Mouse (Mus musculus): ENCODE data around the gene Smpd2. TPM values are rescaled to one million over a fixed set of nuclear protein-coding genes. Genes with fewer than 3 reads are reported as not detected.

Smpd2 gene
- total RNA-seq, 2 experiments from 2014 or later: 23.6 to 29.0 TPM

- DNase-seq: no peak
Measured at GRCm38 (mm10) chr10:41451656-41452055, 38.5 kb downstream of the Smpd2 start.

GRCm38 (mm10) chr10:41450780-41451522 is 39.2 kb downstream of the Smpd2 start:
- no peak for DNase-seq

- DNase-seq: peak; percentile 97
Measured at GRCm38 (mm10) chr10:41450137-41450670, 40.0 kb downstream of the Smpd2 start, which contains the start of gene Zbtb24. TSS of gene Zbtb24 (plus strand) at chr10:41450383.

GRCm38 (mm10) chr10:41449684-41450083 is 40.5 kb downstream of the Smpd2 start:
- peak; percentile 35 for DNase-seq

- no peak for DNase-seq
Measured at GRCm38 (mm10) chr10:41448216-41448615, 42.0 kb downstream of the Smpd2 start.

Other genes with a start within 250 kb of the Smpd2 start
- 10 to 100 TPM; 13.3 to 16.4 TPM for gene Fig4, start 187.1 kb downstream of the Smpd2 start, total RNA-seq (2021)
- not detected for gene Ak9, start 186.4 kb downstream of the Smpd2 start, total RNA-seq (2021)
- gene Zbtb24, start 40.0 kb downstream of the Smpd2 start, total RNA-seq (2021): 10 to 100 TPM; 15.5 to 18.9 TPM
- gene Mical1, start 14.1 kb downstream of the Smpd2 start, total RNA-seq (2021): 10 to 100 TPM; 15.2 to 19.0 TPM
- 1 to 10 TPM in 1 of 2 experiments, under 1 TPM in 1; 0.33 to 1.1 TPM for gene Ppil6, start 70 bp upstream of the Smpd2 start, total RNA-seq (2021)
- gene Cd164, start 29.0 kb upstream of the Smpd2 start, total RNA-seq (2021): 100 to 1,000 TPM; 181 to 183 TPM
- under 1 TPM; 0.55 to 0.66 TPM for gene Ccdc162, start 226.3 kb upstream of the Smpd2 start, total RNA-seq (2021)

Data from adrenal gland, postnatal 10 days (tissue).